Mouse (Mus musculus) E14TG2a.4 (cell line): ENCODE measurements around the gene Pard6b.
"Not testable (repeated sequence)": the region's sequence is repeated elsewhere in the genome, so short reads cannot be mapped to it uniquely, and the experiment has no call there.

ENCODE experiments used
- H3K27me3 ChIP-seq: 2 replicates; pipeline ENCODE4 v1.6.1; 2014; ENCODE audit warnings: low read length, control low read depth; ENCODE audit not compliant: insufficient read depth
- H3K36me3 ChIP-seq: 2 replicates; pipeline ENCODE4 v1.6.1; 2014; ENCODE audit warnings: low read length, control low read depth; ENCODE audit not compliant: insufficient read depth
- H3K4me1 ChIP-seq: replicated peaks from 2 replicates; pipeline ENCODE4 v1.6.1; 2014; ENCODE audit warnings: low read depth, low read length, control low read depth
- H3K4me3 ChIP-seq: replicated peaks from 2 replicates; pipeline ENCODE4 v1.5.1; 2014; ENCODE audit warnings: mild to moderate bottlenecking, low read length
- H3K9me3 ChIP-seq: 2 replicates; pipeline ENCODE4 v1.6.1; 2014; ENCODE audit warnings: low read length, control low read depth
- CTCF ChIP-seq: conservative IDR thresholded peaks from 2 replicates; pipeline ENCODE4 v1.5.1; 2014; ENCODE audit warnings: low read length
- NANOG ChIP-seq: IDR thresholded peaks from 2 replicates; pipeline ENCODE4 v1.6.1; 2014; ENCODE audit warnings: borderline replicate concordance, low read length, mixed read lengths
- POU5F1 ChIP-seq: IDR thresholded peaks from 2 replicates; pipeline ENCODE4 v1.6.1; 2014; ENCODE audit warnings: low read length, borderline replicate concordance

The Pard6b gene

GRCm38 (mm10) chr2:168055910-168056665 is 24.7 kb upstream of the Pard6b start:
- no peaks in the 10 kb centered on the region for H3K9me3 ChIP-seq
- H3K4me1 ChIP-seq: peaks cover 39% of the 10 kb centered on the region
- TF ChIP-seq NANOG: no peak
- no peak for TF ChIP-seq POU5F1
- no peak for TF ChIP-seq CTCF

GRCm38 (mm10) chr2:168056666-168056933 is 24.2 kb upstream of the Pard6b start:
- H3K4me3 ChIP-seq: no peak overlapping the region
- no peak for TF ChIP-seq CTCF
- no peak for TF ChIP-seq NANOG
- no peaks in the 10 kb centered on the region for H3K36me3 ChIP-seq
- no peaks in the 10 kb centered on the region for H3K9me3 ChIP-seq
- peaks cover 21% of the 10 kb centered on the region for H3K27me3 ChIP-seq
- peaks cover 44% of the 10 kb centered on the region for H3K4me1 ChIP-seq

More at GRCm38 (mm10) chr2:168055910-168056665, 24.7 kb upstream of the Pard6b start:
- no peaks in the 10 kb centered on the region for H3K36me3 ChIP-seq
- peaks cover 26% of the 10 kb centered on the region for H3K27me3 ChIP-seq
- no peak overlapping the region for H3K4me3 ChIP-seq

GRCm38 (mm10) chr2:168057876-168058275 is 22.9 kb upstream of the Pard6b start:
- H3K4me3 ChIP-seq, H3K36me3 ChIP-seq, H3K9me3 ChIP-seq: not testable (repeated sequence)
- peaks cover 15% of the 10 kb centered on the region for H3K27me3 ChIP-seq
- peaks cover 52% of the 10 kb centered on the region for H3K4me1 ChIP-seq

- peaks cover 52% of the 10 kb centered on the region for H3K4me1 ChIP-seq
- TF ChIP-seq CTCF (no peak), NANOG (no peak), POU5F1 (no peak)
- H3K4me3 ChIP-seq: peak overlapping the region; percentile 32; the same call in 1 of the 2 replicates
- H3K9me3 ChIP-seq: no peaks in the 10 kb centered on the region
- peaks cover 15% of the 10 kb centered on the region for H3K27me3 ChIP-seq
- H3K36me3 ChIP-seq: no peaks in the 10 kb centered on the region
Observed at GRCm38 (mm10) chr2:168058488-168059199, 22.2 kb upstream of the Pard6b start.

GRCm38 (mm10) chr2:168059200-168059790 is 21.5 kb upstream of the Pard6b start:
- TF ChIP-seq CTCF: peak; percentile 95
- no peak for TF ChIP-seq NANOG
- Histone ChIP-seq H3K9me3 (no peaks in the 10 kb centered on the region), H3K36me3 (no peaks in the 10 kb centered on the region)

GRCm38 (mm10) chr2:168063712-168064111 is 17.1 kb upstream of the Pard6b start:
- Histone ChIP-seq H3K27me3 (peaks cover 5% of the 10 kb centered on the region), H3K4me3 (no peak overlapping the region), H3K4me1 (peaks cover 71% of the 10 kb centered on the region), H3K36me3 (no peaks in the 10 kb centered on the region), H3K9me3 (no peaks in the 10 kb centered on the region)
- no peak for TF ChIP-seq CTCF
- no peak for TF ChIP-seq POU5F1
- TF ChIP-seq NANOG: no peak

More at GRCm38 (mm10) chr2:168059200-168059790, 21.5 kb upstream of the Pard6b start:
- peaks cover 15% of the 10 kb centered on the region for H3K27me3 ChIP-seq
- H3K4me1 ChIP-seq: peaks cover 52% of the 10 kb centered on the region
- H3K4me3 ChIP-seq: peak overlapping the region; percentile 32; the same call in 1 of the 2 replicates

GRCm38 (mm10) chr2:168065511-168065910 is 15.3 kb upstream of the Pard6b start:
- Histone ChIP-seq H3K4me1 (peaks cover 55% of the 10 kb centered on the region), H3K9me3 (no peaks in the 10 kb centered on the region), H3K36me3 (no peaks in the 10 kb centered on the region), H3K27me3 (peaks cover 5% of the 10 kb centered on the region), H3K4me3 (no peak overlapping the region)
- TF ChIP-seq CTCF (no peak), POU5F1 (no peak), NANOG (no peak)

- H3K4me1 ChIP-seq: peaks cover 45% of the 10 kb centered on the region
- TF ChIP-seq CTCF: no peak
- TF ChIP-seq POU5F1: no peak
- no peak for TF ChIP-seq NANOG
- no peaks in the 10 kb centered on the region for H3K36me3 ChIP-seq
- no peaks in the 10 kb centered on the region for H3K9me3 ChIP-seq
- peaks cover 4% of the 10 kb centered on the region; the same call in 1 of the 2 replicates for H3K27me3 ChIP-seq
- H3K4me3 ChIP-seq: no peak overlapping the region; the same call in 1 of the 2 replicates
Observed at GRCm38 (mm10) chr2:168066783-168067182, 14.0 kb upstream of the Pard6b start.

GRCm38 (mm10) chr2:168070425-168070824 is 10.4 kb upstream of the Pard6b start:
- H3K4me1 ChIP-seq: peaks cover 49% of the 10 kb centered on the region
- H3K4me3 ChIP-seq: no peak overlapping the region
- no peak for TF ChIP-seq CTCF
- no peak for TF ChIP-seq NANOG
- no peak for TF ChIP-seq POU5F1
- H3K9me3 ChIP-seq: no peaks in the 10 kb centered on the region
- no peaks in the 10 kb centered on the region for H3K36me3 ChIP-seq
- no peaks in the 10 kb centered on the region; the same call in 1 of the 2 replicates for H3K27me3 ChIP-seq
